Mouse (Mus musculus): Measurements from ENCODE around the gene Ajuba. TPM values are rescaled to one million over a fixed set of nuclear protein-coding genes. Genes with fewer than 3 reads are reported as not detected.

Gene Ajuba
- total RNA-seq, 2 experiments from 2014 or later = 7.5 to 9.9 TPM

DNA sequence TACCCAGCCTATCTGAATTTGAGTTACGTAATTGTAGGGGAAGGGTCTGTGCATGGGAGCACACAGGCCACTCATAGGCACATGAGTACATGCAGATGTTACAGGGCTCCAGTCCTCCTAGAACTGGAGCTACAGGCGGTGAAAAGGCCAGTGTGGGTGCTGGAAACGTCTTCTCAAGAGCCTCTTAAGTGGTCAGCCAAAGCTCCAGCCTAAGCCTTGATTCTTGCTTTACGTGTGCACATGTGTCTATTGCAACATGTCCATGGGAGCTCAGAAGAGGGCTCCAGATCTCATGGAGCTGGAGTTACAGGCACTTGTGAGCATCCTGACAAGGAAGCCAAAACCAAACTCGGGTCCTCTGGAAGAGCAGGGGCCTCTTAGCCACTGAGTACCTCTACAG is 32.7 kb downstream of the Ajuba start:
- DNase-seq = no peak

- no peak for DNase-seq
These were observed 36.6 kb downstream of the Ajuba start for GRCm38 (mm10) chr14:54540771-54541170.

DNA sequence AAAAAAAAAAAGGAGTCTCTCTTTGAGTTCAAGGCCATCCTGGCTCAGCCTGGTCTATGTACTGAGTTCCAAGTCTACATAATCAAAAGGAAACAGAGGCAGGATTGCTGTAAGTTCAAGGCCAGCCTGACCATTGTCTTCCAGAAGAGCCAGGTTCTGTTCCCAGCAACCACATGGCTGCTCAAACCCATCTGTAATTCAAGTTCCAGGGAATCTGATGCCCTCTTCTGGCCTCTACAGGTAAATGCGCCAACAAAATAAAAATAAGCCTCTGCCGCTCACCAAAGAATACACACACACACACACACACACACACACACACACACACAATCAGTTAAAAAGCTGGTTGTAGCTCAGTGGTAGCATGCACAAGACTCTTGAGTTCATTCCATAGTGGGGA is 38.8 kb downstream of the Ajuba start:
- no peak for DNase-seq

- peak; percentile 83 for DNase-seq
These were observed 48.8 kb downstream of the Ajuba start for GRCm38 (mm10) chr14:54528446-54529111.

DNA sequence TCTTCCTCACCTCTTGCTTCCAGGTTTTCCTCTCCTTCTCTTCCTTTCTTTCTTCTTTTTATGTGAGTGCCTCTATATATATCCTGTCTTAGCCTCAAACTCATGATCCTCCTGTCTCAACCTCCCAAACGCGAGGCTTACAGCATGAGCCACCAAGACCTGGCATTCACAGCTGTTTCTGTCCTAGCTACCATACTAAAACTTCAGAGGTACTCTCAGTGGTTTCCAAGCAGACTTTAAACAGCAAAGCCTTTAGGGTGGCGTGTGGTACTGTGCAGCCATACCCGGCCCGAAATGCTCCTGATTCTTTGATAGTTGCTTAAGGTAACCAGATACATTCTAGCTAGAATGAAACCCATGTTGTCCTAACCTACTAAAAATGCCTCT is 49.4 kb downstream of the Ajuba start:
- DNase-seq = no peak

- DNase-seq = no peak
These were observed 49.9 kb downstream of the Ajuba start for GRCm38 (mm10) chr14:54527227-54528006.

DNA sequence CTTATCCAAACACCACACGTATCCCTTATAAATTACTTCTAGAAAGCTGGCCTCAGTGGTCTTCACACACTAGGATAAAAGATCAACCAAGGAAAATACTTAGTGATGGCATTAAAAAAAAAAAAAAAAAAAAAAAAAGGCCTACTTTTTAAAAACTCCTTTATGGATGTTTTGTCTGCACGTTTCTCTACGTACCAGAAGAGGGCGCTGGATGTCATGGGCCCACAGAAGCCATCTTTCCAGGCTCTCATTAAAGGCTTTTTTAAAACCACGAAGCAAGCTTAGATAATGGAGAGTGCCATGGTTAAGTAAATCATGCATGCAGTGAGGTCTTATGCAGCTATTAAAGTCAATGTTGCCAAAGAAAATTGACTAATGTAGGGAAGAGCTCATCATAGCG is 53.8 kb downstream of the Ajuba start:
- DNase-seq = no peak

Small RNA genes lying within 50 kb of the gene (microRNA-seq; reads per million reads assigned to microRNA genes)
- 0 reads per million in 2 experiments for gene Mir686

Other genes starting within 250 kb of the Ajuba start
- 10 to 100 TPM; 64.1 to 65.5 TPM for gene Oxa1l, start 216.7 kb downstream of the Ajuba start, total RNA-seq (2021)
- 1 to 10 TPM; 3.1 to 5.5 TPM for gene Slc7a7, start 159.8 kb downstream of the Ajuba start, total RNA-seq (2021)
- gene Mrpl52, start 150.6 kb downstream of the Ajuba start, total RNA-seq (2021) = 100 to 1,000 TPM; 141 to 159 TPM
- 100 to 1,000 TPM; 115 to 167 TPM for gene Mmp14, start 145.9 kb downstream of the Ajuba start, total RNA-seq (2021)
- 10 to 100 TPM; 36.3 to 39.5 TPM for gene Lrp10, start 113.4 kb downstream of the Ajuba start, total RNA-seq (2021)
- under 1 TPM in 1 of 2 experiments, not detected in 1; 0.14 TPM for gene Rem2, start 101.5 kb downstream of the Ajuba start, total RNA-seq (2021)
- gene Prmt5, start 60.0 kb downstream of the Ajuba start, total RNA-seq (2021) = 10 to 100 TPM; 32.8 to 35.3 TPM
- 10 to 100 TPM in 1 of 2 experiments, 1 to 10 TPM in 1; 9.2 to 10.7 TPM for gene Haus4, start 22.9 kb downstream of the Ajuba start, total RNA-seq (2021)
- 1 to 10 TPM; 3.1 to 5.1 TPM for gene 4931414P19Rik, start 28.4 kb upstream of the Ajuba start, total RNA-seq (2021)
- 100 to 1,000 TPM; 183 to 207 TPM for gene Psmb5, start 40.5 kb upstream of the Ajuba start, total RNA-seq (2021)
- not detected for gene Psmb11, start 43.9 kb upstream of the Ajuba start, total RNA-seq (2021)
- gene Gm17606, start 63.4 kb upstream of the Ajuba start, total RNA-seq (2021) = not detected
- gene Cdh24, start 63.8 kb upstream of the Ajuba start, total RNA-seq (2021) = 1 to 10 TPM in 1 of 2 experiments, under 1 TPM in 1; 0.96 to 1.8 TPM
- gene 1700123O20Rik, start 108.7 kb upstream of the Ajuba start, total RNA-seq (2021) = 10 to 100 TPM; 16.2 to 16.9 TPM
- 100 to 1,000 TPM in 1 of 2 experiments, 10 to 100 TPM in 1; 90.7 to 110 TPM for gene Acin1, start 109.4 kb upstream of the Ajuba start, total RNA-seq (2021)
- gene Gm29776, start 121.3 kb upstream of the Ajuba start, total RNA-seq (2021) = not detected
- under 1 TPM in 1 of 2 experiments, not detected in 1; 0.50 TPM for gene Cebpe, start 134.6 kb upstream of the Ajuba start, total RNA-seq (2021)
- gene Slc7a8, start 204.4 kb upstream of the Ajuba start, total RNA-seq (2021) = 1 to 10 TPM; 5.7 to 7.5 TPM
- not detected for gene Rnf212b, start 236.6 kb upstream of the Ajuba start, total RNA-seq (2021)